Mouse (Mus musculus) testis, postnatal 10 days (tissue): ENCODE results near the gene Tmcc3.

ENCODE experiments used
- DNase-seq: peaks from one replicate; pipeline ENCODE4 v3.0.0; 2021; ENCODE audit warnings: low spot score

Gene Tmcc3

DNA sequence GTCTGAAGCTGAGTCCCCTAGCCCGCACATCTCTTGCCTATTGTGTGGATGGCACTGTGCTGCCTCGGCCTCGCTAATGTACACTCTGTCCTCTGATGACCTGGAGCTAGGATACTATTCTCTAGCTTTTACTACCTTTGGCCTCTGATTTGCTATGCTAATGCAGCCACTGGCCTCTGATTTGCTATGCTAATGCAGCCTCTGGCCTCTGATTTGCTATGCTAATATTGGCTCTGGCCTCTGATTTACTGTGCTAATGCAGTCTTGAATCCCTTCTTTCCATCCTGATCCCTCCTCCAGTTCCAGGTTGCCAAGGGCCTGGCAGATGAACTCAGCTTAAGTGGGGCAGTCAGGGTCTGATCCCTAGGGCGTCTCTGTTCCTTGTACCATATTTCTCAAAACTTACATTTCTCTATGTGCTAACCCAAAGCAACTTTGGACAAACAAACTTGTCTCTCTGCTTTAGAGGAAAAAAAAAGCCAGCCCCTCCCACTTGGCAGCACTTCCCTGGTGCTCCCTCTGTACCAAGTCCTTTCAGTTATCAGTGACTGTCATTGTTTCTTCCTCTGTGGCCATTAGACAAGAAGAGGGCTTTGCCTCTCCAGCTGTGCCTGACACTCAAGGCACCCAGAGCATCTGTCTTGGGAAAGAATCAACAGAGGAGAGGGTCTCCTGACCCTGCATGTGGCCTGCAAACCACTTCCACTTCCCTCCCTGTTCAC is 237.9 kb downstream of the Tmcc3 start:
- DNase-seq, result peak; percentile 76

GRCm38 (mm10) chr10:94550649-94551048 is 238.9 kb downstream of the Tmcc3 start:
- no peak for DNase-seq

DNA sequence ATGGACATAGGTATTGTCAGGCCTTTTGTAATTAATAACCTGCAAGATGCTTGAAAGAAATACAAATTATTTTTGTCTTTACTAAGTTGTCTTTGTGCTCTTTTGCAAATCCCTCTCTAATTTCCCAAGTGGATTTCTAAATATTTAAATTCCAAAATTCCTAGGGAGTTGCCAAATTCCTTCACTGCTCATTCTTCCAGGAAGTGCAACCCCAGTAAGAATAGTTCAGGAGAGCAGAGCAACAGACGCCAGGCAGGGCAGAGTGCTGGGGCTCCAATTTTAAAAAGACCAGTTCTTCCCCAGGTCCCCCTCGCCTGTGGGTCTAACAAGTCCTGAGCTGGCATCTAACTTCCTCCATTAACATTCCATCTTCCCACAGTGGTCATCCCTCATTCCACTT is 239.3 kb downstream of the Tmcc3 start:
- DNase-seq, result no peak

GRCm38 (mm10) chr10:94551511-94551910 is 239.8 kb downstream of the Tmcc3 start:
- no peak for DNase-seq

DNA sequence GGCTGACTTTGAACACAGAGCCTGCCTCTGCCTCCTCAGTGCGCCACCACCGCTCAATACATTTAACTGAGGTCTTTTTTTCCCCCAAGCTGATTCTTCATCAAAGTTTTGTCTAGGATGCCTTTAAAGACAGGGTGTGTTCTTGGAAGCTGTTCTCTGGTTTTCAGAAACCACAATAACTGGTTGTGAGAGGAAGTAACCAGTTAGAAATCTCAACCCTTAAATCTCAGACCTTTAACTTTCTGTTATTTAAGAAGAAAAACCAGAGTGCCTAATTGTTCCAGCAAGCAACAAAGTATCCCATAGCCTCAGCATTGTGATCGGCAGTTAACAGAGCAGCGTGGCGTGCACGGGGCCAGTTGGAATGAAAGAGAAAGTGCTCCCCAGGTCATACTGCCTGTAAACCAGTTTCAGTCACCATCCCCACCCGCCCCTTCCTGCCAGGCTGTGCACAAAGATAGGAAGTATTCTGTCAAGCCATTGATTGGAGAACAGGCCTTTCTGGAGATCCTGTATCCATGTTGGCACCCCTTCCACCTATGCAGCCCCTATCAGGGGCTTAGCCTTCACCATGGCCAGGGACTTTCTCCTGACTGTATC is 240.3 kb downstream of the Tmcc3 start:
- no peak for DNase-seq

- DNase-seq, result no peak
Observed at GRCm38 (mm10) chr10:94555394-94555793, 243.6 kb downstream of the Tmcc3 start.

- DNase-seq, result no peak
Observed at GRCm38 (mm10) chr10:94557428-94558149, 245.8 kb downstream of the Tmcc3 start.

GRCm38 (mm10) chr10:94558826-94559225 is 247.1 kb downstream of the Tmcc3 start:
- DNase-seq, result no peak

- no peak for DNase-seq
Observed at GRCm38 (mm10) chr10:94561351-94561750, 249.6 kb downstream of the Tmcc3 start.

DNA sequence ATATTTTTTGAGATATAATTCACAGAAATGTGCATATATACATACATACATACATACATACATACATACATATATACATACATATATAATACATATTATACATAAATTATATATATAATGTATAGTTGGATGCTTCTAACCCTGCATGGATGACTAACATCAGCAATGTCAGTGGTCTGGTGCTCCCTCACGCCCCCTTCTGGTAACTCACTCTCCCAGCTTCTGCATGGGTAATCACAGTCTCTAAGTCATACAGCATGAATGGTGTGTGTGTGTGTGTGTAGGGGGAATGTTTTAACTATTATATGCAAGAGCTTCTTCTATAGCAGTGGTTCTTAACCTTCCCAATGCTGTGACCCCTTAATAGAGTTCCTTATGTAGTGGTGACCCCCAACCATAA is 250.4 kb downstream of the Tmcc3 start:
- DNase-seq, result peak; percentile 65

GRCm38 (mm10) chr10:94562991-94563390 is 251.2 kb downstream of the Tmcc3 start:
- no peak for DNase-seq

DNA sequence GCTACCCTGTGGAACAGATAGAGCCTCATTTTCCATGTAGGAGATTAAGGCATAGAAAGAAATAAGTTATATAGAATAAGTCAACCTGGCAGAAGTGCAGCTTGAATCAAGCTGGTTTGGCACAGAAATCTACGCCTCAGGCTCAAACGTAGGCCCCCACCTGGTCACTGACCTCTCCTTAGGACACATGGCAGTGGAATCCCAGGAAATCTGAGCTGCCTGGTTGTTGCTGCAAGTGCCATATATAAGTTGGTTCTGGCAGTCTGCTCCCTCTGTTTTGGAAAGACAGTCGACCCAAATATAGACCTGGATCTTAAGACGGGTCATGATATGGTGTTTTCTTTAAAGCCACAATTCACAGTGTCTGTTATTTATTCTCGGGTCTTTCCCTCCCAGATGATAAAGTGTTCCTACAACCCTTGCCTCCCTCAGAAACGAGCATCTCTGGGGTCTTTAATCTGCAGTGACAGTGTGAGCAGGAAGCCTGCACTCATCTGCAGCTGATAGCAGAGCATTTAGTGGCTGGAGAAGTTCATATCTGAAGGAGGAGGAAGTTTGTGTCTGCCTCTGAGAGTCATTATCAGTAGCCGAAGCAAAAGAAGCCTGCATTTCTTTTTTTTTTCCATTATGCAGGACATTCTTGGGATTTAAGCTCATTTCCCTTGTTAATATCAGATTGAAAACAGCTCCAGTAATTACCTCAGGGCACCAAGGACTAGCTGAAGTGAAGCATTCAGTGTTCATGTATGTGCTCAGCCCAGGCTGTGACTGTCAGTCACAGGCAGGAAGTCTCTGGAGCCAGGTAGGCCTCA is 253.9 kb downstream of the Tmcc3 start:
- DNase-seq, result no peak

DNA sequence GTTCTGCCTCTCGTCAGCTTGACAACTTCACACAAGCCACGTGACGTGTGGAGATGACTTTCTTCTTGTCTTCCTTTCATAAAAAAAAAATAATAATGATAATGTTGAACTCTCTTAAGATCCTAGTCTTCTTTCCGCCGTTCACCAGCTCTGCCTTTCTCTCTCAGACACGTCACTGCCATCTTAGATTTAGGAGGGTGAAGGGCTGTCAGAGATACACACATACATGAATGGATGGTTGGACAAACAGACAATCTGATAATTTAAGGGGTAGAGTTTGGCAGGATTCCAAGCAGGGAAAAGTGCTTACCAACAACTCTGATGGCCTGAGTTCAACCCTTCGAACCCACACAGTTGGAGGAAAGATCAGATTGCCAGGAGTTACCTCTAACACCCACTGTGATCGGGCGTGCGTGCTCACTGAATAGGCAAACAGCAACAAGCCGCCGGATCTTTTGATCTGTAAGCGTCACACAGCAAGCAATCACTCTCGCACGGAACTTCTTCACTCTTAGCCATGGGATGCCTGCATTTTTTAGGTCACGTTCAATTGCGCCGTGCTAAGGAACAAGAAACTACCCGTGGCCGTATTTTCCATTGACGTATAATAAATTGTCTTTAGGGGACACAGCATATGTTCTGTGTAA is 254.6 kb downstream of the Tmcc3 start:
- DNase-seq, result no peak

- no peak for DNase-seq
Observed at GRCm38 (mm10) chr10:94567251-94567650, 255.5 kb downstream of the Tmcc3 start.

DNA sequence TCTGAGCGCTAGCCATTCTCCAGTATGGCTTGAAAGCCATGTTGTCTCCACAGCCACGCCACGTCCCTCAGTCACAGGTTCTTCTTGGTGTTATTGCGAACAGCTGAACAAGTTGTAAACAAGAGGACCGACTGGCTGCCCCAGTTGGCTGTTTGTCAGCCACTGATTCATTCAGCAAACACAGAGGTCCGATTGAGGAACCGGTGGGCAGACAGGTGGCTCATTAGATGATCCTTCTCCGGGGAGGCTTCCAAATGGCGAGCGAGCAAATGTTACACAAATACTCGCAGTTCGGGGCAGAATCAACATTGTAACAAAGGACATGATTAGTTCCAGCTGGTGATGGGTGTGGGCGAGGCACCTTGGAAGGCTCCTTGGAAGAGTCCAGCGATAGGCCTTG is 256.2 kb downstream of the Tmcc3 start:
- DNase-seq, result no peak

- DNase-seq, result no peak
Observed at GRCm38 (mm10) chr10:94568867-94569266, 257.1 kb downstream of the Tmcc3 start.

GRCm38 (mm10) chr10:94569731-94570130 is 258.0 kb downstream of the Tmcc3 start:
- no peak for DNase-seq

GRCm38 (mm10) chr10:94571927-94572620 is 260.3 kb downstream of the Tmcc3 start:
- peak; percentile 56 for DNase-seq

DNA sequence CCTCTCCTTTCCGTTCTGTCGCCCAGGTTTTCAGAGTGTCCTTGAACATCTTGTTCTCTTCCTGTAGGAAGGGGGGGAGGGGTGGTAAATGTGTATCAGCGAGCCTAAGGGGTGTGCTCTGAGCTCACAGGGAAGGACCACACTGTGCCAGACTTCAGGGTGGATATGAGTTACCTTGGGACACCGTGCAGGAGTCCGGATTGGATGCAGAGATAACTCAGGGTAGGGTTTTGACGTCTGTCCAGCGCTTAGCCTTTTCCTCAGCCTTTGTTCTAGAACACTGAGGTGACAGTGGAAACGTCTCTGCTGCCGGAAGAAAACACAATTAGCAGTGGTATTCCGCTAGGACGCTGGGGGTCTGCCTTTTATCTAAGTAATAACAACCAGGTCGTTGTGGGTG is 261.0 kb downstream of the Tmcc3 start:
- DNase-seq, result no peak

DNA sequence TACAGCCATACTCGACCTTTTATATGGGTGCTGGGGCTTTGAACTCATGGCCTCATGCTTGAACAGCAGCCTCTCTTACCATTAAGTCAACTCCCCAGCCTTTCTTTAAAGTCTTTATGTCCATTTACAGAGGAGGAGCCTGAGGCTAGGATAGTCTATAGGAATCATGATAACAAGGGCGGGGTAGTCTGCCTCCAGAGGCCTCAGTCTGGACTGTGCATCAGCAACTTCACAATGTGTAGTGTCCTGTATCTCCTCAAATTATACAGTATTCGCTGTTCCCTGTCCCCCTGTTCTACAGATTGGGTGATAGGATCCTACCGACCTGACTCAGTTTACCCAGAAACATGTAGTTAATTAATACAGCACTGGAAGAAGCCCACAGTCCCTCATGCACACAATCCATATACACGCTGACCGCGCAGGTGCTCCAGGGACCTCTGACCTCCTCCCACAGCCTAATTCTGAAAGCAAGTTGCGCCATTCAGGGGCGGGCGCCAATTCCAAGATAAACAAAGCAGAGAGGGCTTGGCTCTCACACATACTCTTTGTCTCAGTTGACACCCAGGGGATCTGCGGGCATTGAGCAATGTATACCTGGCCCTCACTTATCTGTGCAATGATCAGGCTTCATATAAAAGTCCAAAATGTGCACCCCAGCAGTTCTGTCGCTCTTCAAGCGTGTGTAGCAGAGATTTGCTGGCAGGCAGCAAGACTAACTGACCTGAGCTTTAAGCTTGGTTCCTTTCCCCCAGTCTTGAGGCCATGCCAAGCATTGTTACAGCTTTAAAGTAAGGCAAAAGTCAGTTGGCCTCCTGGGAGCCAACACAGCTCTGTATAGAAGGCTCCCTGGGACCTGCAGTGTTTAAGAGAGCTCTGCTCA is 262.9 kb downstream of the Tmcc3 start:
- DNase-seq, result no peak
